Mouse (Mus musculus) stomach, postnatal 0 days (tissue): ENCODE data around the gene Cemip.

ENCODE experiments used
- CTCF ChIP-seq: IDR thresholded peaks from 2 replicates; pipeline ENCODE4 v1.5.1; 2016; ENCODE audit warnings: antibody characterized with exemption, low read depth, mild to moderate bottlenecking, moderate library complexity
- EP300 ChIP-seq: optimal IDR thresholded peaks from 2 replicates; pipeline ENCODE3; 2016; ENCODE audit warnings: antibody characterized with exemption

DNA sequence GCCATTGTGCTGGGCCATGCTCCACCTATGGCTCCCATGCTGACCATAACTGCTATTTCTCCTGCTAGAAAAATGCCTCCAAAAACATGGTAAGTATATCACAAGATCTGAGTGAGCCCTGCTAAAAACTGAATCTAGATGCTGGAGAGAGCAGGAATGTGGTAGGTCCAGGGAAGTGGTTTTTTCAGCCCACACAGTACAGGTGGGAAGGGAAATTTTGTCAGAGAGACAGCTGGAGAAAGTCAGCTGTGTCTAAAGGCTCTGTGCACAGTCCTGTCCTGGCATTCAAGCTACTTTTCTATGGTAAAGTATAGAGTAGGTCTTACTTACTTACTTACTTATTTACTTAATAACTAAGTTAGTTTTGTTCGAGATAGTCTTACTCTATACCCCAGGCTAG is 71.3 kb downstream of the Cemip start:
- TF ChIP-seq CTCF, result no peak
- no peak for TF ChIP-seq EP300
